Mouse (Mus musculus): ENCODE measurements around the gene Stard3.

GRCm38 (mm10) chr11:98376756-98377155, 18.6 kb downstream of the Stard3 start:
- TF ChIP-seq POLR2A (IDR thresholded peaks at IDR 0.05; ENCODE audit: low read depth, low read length) (no peak), CTCF (IDR thresholded peaks at IDR 0.05; ENCODE audit: extremely low read depth, insufficient read length, insufficient replicate concordance, low read depth, low read length) (no peak)
